Mouse (Mus musculus) urinary bladder, adult 18-20 months (tissue): ENCODE results near the gene C87499.
A peak's percentile ranks its signal among the peaks of the same experiment; 100 is the strongest.

Experiments
- DNase-seq, 2 experiments: peaks; one replicate each; pipeline ENCODE4 v3.0.0; 2022; ENCODE audit warnings: low spot score in 2 of 2, mixed read lengths in 2 of 2

C87499 gene

GRCm38 (mm10) chr4:88634311-88634710, at the start of gene C87499:
C87499 (minus strand) TSS chr4:88634411.
- no peak for DNase-seq

- no peak for DNase-seq
Observed at GRCm38 (mm10) chr4:88683812-88684211, 49.6 kb upstream of the C87499 start, which contains the start of gene Ifna2. Ifna2 (minus strand) TSS chr4:88683912.

GRCm38 (mm10) chr4:88681353-88681752, 47.1 kb upstream of the C87499 start:
- DNase-seq = no peak

- no peak for DNase-seq
Observed at GRCm38 (mm10) chr4:88680362-88680761, 46.2 kb upstream of the C87499 start.

- no peak for DNase-seq
Observed at GRCm38 (mm10) chr4:88676824-88677223, 42.6 kb upstream of the C87499 start, which contains the start of gene Ifna16. Ifna16 (minus strand) TSS chr4:88676924.

- no peak for DNase-seq
Observed at GRCm38 (mm10) chr4:88655461-88655860, 21.2 kb upstream of the C87499 start.

- no peak for DNase-seq
Observed at GRCm38 (mm10) chr4:88653644-88654043, 19.4 kb upstream of the C87499 start.

GRCm38 (mm10) chr4:88644359-88644758, 10.1 kb upstream of the C87499 start, which contains the start of gene Ifna13:
Ifna13 (minus strand) TSS chr4:88644459.
- DNase-seq = no peak

GRCm38 (mm10) chr4:88642526-88642925, 8.3 kb upstream of the C87499 start:
- no peak for DNase-seq

- DNase-seq = peak; percentile 80 to 96
Observed at GRCm38 (mm10) chr4:88641077-88641831, 7.0 kb upstream of the C87499 start.

- DNase-seq = no peak
Observed at GRCm38 (mm10) chr4:88640704-88641076, 6.5 kb upstream of the C87499 start.

- DNase-seq = no peak
Observed at GRCm38 (mm10) chr4:88603276-88603675, 30.9 kb downstream of the C87499 start, which contains the start of gene Ifna12. Ifna12 (minus strand) TSS chr4:88603376.

GRCm38 (mm10) chr4:88592285-88592684, 41.9 kb downstream of the C87499 start, which contains the start of gene Ifna9:
Ifna9 (minus strand) TSS chr4:88592385.
- no peak for DNase-seq
